Mouse (Mus musculus): ENCODE measurements at regions not wholly inside any gene's neighbourhood (a gene's known extent, or its start where the extent isn't known, plus 50 kb on each side); places are given as distances from the start of the nearest gene placed in this dataset.

GRCm38 (mm10) chr1:177592337-177592736 lies 137.3 kb upstream of the 1700016C15Rik start:
- no peak for DNase-seq
- no peak overlapping the region for H3K27ac ChIP-seq (ENCODE audit: control insufficient read depth, insufficient read depth, low read length)
- TF ChIP-seq POLR2A (IDR thresholded peaks at IDR 0.05; ENCODE audit: control insufficient read depth, extremely low read depth, insufficient read depth, low read length, poor library complexity) (no peak), CTCF (IDR thresholded peaks at IDR 0.05; ENCODE audit: borderline replicate concordance, control insufficient read depth, extremely low read depth, insufficient read depth, low read length, poor library complexity) (no peak)
- H3K4me1 ChIP-seq (replicated peaks; ENCODE audit: control insufficient read depth, insufficient read depth, low read length) = peaks cover 5% of the 10 kb centered on the region; the same call in 1 of the 2 replicates
- 71% methylated on average over 9 of the region's 9 CpGs for WGBS
- no peak overlapping the region for H3K4me3 ChIP-seq (ENCODE audit: control insufficient read depth, insufficient read depth, low read length)
- H3K27me3 ChIP-seq (ENCODE audit: control insufficient read depth, insufficient read depth, low read length) = no peaks in the 10 kb centered on the region
- no peaks in the 10 kb centered on the region for H3K36me3 ChIP-seq (ENCODE audit: control insufficient read depth, insufficient read depth, low read length)

GRCm38 (mm10) chr1:177594341-177594740 lies 135.3 kb upstream of the 1700016C15Rik start:
- Histone ChIP-seq H3K4me1 (replicated peaks; ENCODE audit: control insufficient read depth, insufficient read depth, low read length) (peaks cover 5% of the 10 kb centered on the region; the same call in 1 of the 2 replicates), H3K27me3 (ENCODE audit: control insufficient read depth, insufficient read depth, low read length) (no peaks in the 10 kb centered on the region), H3K4me3 (ENCODE audit: control insufficient read depth, insufficient read depth, low read length) (no peak overlapping the region), H3K27ac (ENCODE audit: control insufficient read depth, insufficient read depth, low read length) (no peak overlapping the region), H3K36me3 (ENCODE audit: control insufficient read depth, insufficient read depth, low read length) (no peaks in the 10 kb centered on the region)
- TF ChIP-seq CTCF (IDR thresholded peaks at IDR 0.05; ENCODE audit: borderline replicate concordance, control insufficient read depth, extremely low read depth, insufficient read depth, low read length, poor library complexity) = no peak
- no peak for TF ChIP-seq POLR2A (IDR thresholded peaks at IDR 0.05; ENCODE audit: control insufficient read depth, extremely low read depth, insufficient read depth, low read length, poor library complexity)
- 95% methylated on average over 13 of the region's 13 CpGs for WGBS
- no peak for DNase-seq

GRCm38 (mm10) chr1:177595326-177595914 lies 134.2 kb upstream of the 1700016C15Rik start:
- Histone ChIP-seq H3K4me1 (replicated peaks; ENCODE audit: control insufficient read depth, insufficient read depth, low read length) (peaks cover 5% of the 10 kb centered on the region; the same call in 1 of the 2 replicates), H3K27ac (ENCODE audit: control insufficient read depth, insufficient read depth, low read length) (no peak overlapping the region), H3K36me3 (ENCODE audit: control insufficient read depth, insufficient read depth, low read length) (no peaks in the 10 kb centered on the region), H3K27me3 (ENCODE audit: control insufficient read depth, insufficient read depth, low read length) (no peaks in the 10 kb centered on the region), H3K4me3 (ENCODE audit: control insufficient read depth, insufficient read depth, low read length) (no peak overlapping the region)
- no peak for DNase-seq
- WGBS = 96% methylated on average over 7 of the region's 7 CpGs
- TF ChIP-seq POLR2A (IDR thresholded peaks at IDR 0.05; ENCODE audit: control insufficient read depth, extremely low read depth, insufficient read depth, low read length, poor library complexity) (no peak), CTCF (IDR thresholded peaks at IDR 0.05; ENCODE audit: borderline replicate concordance, control insufficient read depth, extremely low read depth, insufficient read depth, low read length, poor library complexity) (no peak)

- Histone ChIP-seq H3K27me3 (ENCODE audit: control insufficient read depth, insufficient read depth, low read length) (no peaks in the 10 kb centered on the region), H3K27ac (ENCODE audit: control insufficient read depth, insufficient read depth, low read length) (no peak overlapping the region), H3K36me3 (ENCODE audit: control insufficient read depth, insufficient read depth, low read length) (no peaks in the 10 kb centered on the region), H3K4me1 (replicated peaks; ENCODE audit: control insufficient read depth, insufficient read depth, low read length) (peaks cover 5% of the 10 kb centered on the region; the same call in 1 of the 2 replicates), H3K4me3 (ENCODE audit: control insufficient read depth, insufficient read depth, low read length) (no peak overlapping the region)
- 86% methylated on average over 4 of the region's 4 CpGs for WGBS
- TF ChIP-seq POLR2A (IDR thresholded peaks at IDR 0.05; ENCODE audit: control insufficient read depth, extremely low read depth, insufficient read depth, low read length, poor library complexity) (no peak), CTCF (IDR thresholded peaks at IDR 0.05; ENCODE audit: borderline replicate concordance, control insufficient read depth, extremely low read depth, insufficient read depth, low read length, poor library complexity) (no peak)
- DNase-seq = no peak
Measured at GRCm38 (mm10) chr1:177597036-177597435, 132.6 kb upstream of the 1700016C15Rik start.

- H3K27me3 ChIP-seq (ENCODE audit: control insufficient read depth, insufficient read depth, low read length) = no peaks in the 10 kb centered on the region
Measured at GRCm38 (mm10) chr1:177605353-177605969, 124.2 kb upstream of the 1700016C15Rik start.

GRCm38 (mm10) chr1:177607565-177607964 lies 122.0 kb upstream of the 1700016C15Rik start:
- H3K27ac ChIP-seq (ENCODE audit: control insufficient read depth, insufficient read depth, low read length) = no peak overlapping the region

More at GRCm38 (mm10) chr1:177605353-177605969, 124.2 kb upstream of the 1700016C15Rik start:
- no peak overlapping the region for H3K27ac ChIP-seq (ENCODE audit: control insufficient read depth, insufficient read depth, low read length)
- no peaks in the 10 kb centered on the region for H3K36me3 ChIP-seq (ENCODE audit: control insufficient read depth, insufficient read depth, low read length)
- no peak for DNase-seq
- H3K4me3 ChIP-seq (ENCODE audit: control insufficient read depth, insufficient read depth, low read length) = no peak overlapping the region
- TF ChIP-seq POLR2A (IDR thresholded peaks at IDR 0.05; ENCODE audit: control insufficient read depth, extremely low read depth, insufficient read depth, low read length, poor library complexity) (no peak), CTCF (IDR thresholded peaks at IDR 0.05; ENCODE audit: borderline replicate concordance, control insufficient read depth, extremely low read depth, insufficient read depth, low read length, poor library complexity) (no peak)
- WGBS = 91% methylated on average over 6 of the region's 6 CpGs
- H3K4me1 ChIP-seq (replicated peaks; ENCODE audit: control insufficient read depth, insufficient read depth, low read length) = no peaks in the 10 kb centered on the region

More at GRCm38 (mm10) chr1:177607565-177607964, 122.0 kb upstream of the 1700016C15Rik start:
- H3K27me3 ChIP-seq (ENCODE audit: control insufficient read depth, insufficient read depth, low read length) = no peaks in the 10 kb centered on the region
- DNase-seq = no peak
- H3K4me3 ChIP-seq (ENCODE audit: control insufficient read depth, insufficient read depth, low read length) = no peak overlapping the region
- H3K4me1 ChIP-seq (replicated peaks; ENCODE audit: control insufficient read depth, insufficient read depth, low read length) = no peaks in the 10 kb centered on the region
- WGBS = 86% methylated on average over 2 of the region's 2 CpGs
- TF ChIP-seq CTCF (IDR thresholded peaks at IDR 0.05; ENCODE audit: borderline replicate concordance, control insufficient read depth, extremely low read depth, insufficient read depth, low read length, poor library complexity) (no peak), POLR2A (IDR thresholded peaks at IDR 0.05; ENCODE audit: control insufficient read depth, extremely low read depth, insufficient read depth, low read length, poor library complexity) (no peak)
- H3K36me3 ChIP-seq (ENCODE audit: control insufficient read depth, insufficient read depth, low read length) = no peaks in the 10 kb centered on the region
